Mouse (Mus musculus): ENCODE measurements at regions not wholly inside any gene's neighbourhood (a gene's known extent, or its start where the extent isn't known, plus 50 kb on each side); places are given as distances from the start of the nearest gene placed in this dataset.
"Not testable (repeated sequence)": the region's sequence is repeated elsewhere in the genome, so short reads cannot be mapped to it uniquely, and the experiment has no call there.

GRCm38 (mm10) chr17:13546249-13546648 is 191.9 kb downstream of the Tcp10c start:
- Histone ChIP-seq H3K4me3 (no peak overlapping the region), H3K9ac (replicated peaks) (no peak overlapping the region), H3K27ac (replicated peaks) (no peak overlapping the region), H3K9me3 (peaks cover 84% of the 10 kb centered on the region), H3K27me3 (no peaks in the 10 kb centered on the region), H3K4me2 (replicated peaks) (no peak overlapping the region), H3K4me1 (no peaks in the 10 kb centered on the region), H3K36me3 (no peaks in the 10 kb centered on the region)
- 65% methylated on average over 3 of the region's 3 CpGs for WGBS
- no peak for ATAC-seq (ENCODE audit: low FRiP score, low read depth)

- Histone ChIP-seq H3K36me3 (no peaks in the 10 kb centered on the region), H3K4me1 (no peaks in the 10 kb centered on the region), H3K27me3 (no peaks in the 10 kb centered on the region), H3K9ac (replicated peaks) (no peak overlapping the region), H3K27ac (replicated peaks) (no peak overlapping the region), H3K4me2 (replicated peaks) (no peak overlapping the region), H3K4me3 (no peak overlapping the region), H3K9me3 (peaks cover 80% of the 10 kb centered on the region)
- no peak for ATAC-seq (ENCODE audit: low FRiP score, low read depth)
- WGBS = 83% methylated on average over 7 of the region's 7 CpGs
Observed at GRCm38 (mm10) chr17:13546669-13547085, 192.3 kb downstream of the Tcp10c start.

GRCm38 (mm10) chr17:13547657-13548360 is 193.4 kb downstream of the Tcp10c start:
- Histone ChIP-seq H3K9ac (replicated peaks) (no peak overlapping the region), H3K36me3 (no peaks in the 10 kb centered on the region), H3K4me3 (no peak overlapping the region), H3K27ac (replicated peaks) (no peak overlapping the region), H3K4me1 (no peaks in the 10 kb centered on the region), H3K27me3 (no peaks in the 10 kb centered on the region), H3K4me2 (replicated peaks) (no peak overlapping the region), H3K9me3 (peaks cover 77% of the 10 kb centered on the region)
- ATAC-seq (ENCODE audit: low FRiP score, low read depth) = no peak
- WGBS = 65% methylated on average over 12 of the region's 12 CpGs

- Histone ChIP-seq H3K9me3 (peaks cover 57% of the 10 kb centered on the region), H3K36me3 (no peaks in the 10 kb centered on the region), H3K27ac (replicated peaks) (no peak overlapping the region), H3K4me1 (no peaks in the 10 kb centered on the region), H3K27me3 (no peaks in the 10 kb centered on the region), H3K9ac (replicated peaks) (no peak overlapping the region), H3K4me3 (no peak overlapping the region), H3K4me2 (replicated peaks) (no peak overlapping the region)
- WGBS = 70% methylated on average over 9 of the region's 9 CpGs
- peak; percentile 71 for ATAC-seq (ENCODE audit: low FRiP score, low read depth)
Observed at GRCm38 (mm10) chr17:13549975-13550895, 195.9 kb downstream of the Tcp10c start.

GRCm38 (mm10) chr17:13550896-13551267 is 196.5 kb downstream of the Tcp10c start:
- not testable (repeated sequence) for H3K4me2 ChIP-seq (replicated peaks); H3K4me3 ChIP-seq; H3K27me3 ChIP-seq; H3K27ac ChIP-seq (replicated peaks); H3K36me3 ChIP-seq; H3K9ac ChIP-seq (replicated peaks); H3K4me1 ChIP-seq
- H3K9me3 ChIP-seq = peaks cover 53% of the 10 kb centered on the region
- ATAC-seq (ENCODE audit: low FRiP score, low read depth) = peak; percentile 53

GRCm38 (mm10) chr17:13551693-13552404 is 197.5 kb downstream of the Tcp10c start:
- not testable (repeated sequence) for H3K4me2 ChIP-seq (replicated peaks); H3K4me3 ChIP-seq; H3K9ac ChIP-seq (replicated peaks); H3K36me3 ChIP-seq; H3K27me3 ChIP-seq; H3K4me1 ChIP-seq; H3K27ac ChIP-seq (replicated peaks)
- H3K9me3 ChIP-seq = peaks cover 45% of the 10 kb centered on the region
- ATAC-seq (ENCODE audit: low FRiP score, low read depth) = peak; percentile 69

GRCm38 (mm10) chr17:13552840-13553239 is 198.5 kb downstream of the Tcp10c start:
- H3K4me3 ChIP-seq; H3K27me3 ChIP-seq; H3K9ac ChIP-seq (replicated peaks); H3K27ac ChIP-seq (replicated peaks); H3K36me3 ChIP-seq; H3K4me1 ChIP-seq; H3K4me2 ChIP-seq (replicated peaks): not testable (repeated sequence)
- peak; percentile 71 for ATAC-seq (ENCODE audit: low FRiP score, low read depth)
- H3K9me3 ChIP-seq = peaks cover 37% of the 10 kb centered on the region

GRCm38 (mm10) chr17:13555311-13556059 is 201.1 kb downstream of the Tcp10c start:
- not testable (repeated sequence) for H3K27ac ChIP-seq (replicated peaks); H3K4me2 ChIP-seq (replicated peaks); H3K4me3 ChIP-seq; H3K36me3 ChIP-seq; H3K27me3 ChIP-seq; H3K9ac ChIP-seq (replicated peaks); H3K4me1 ChIP-seq; ATAC-seq (ENCODE audit: low FRiP score, low read depth)
- H3K9me3 ChIP-seq = peaks cover 15% of the 10 kb centered on the region
- WGBS = 33% methylated on average over 9 of the region's 9 CpGs

- WGBS = 82% methylated on average over 16 of the region's 16 CpGs
- not testable (repeated sequence) for ATAC-seq (ENCODE audit: low FRiP score, low read depth)
Observed at GRCm38 (mm10) chr17:13556060-13556660, 201.8 kb downstream of the Tcp10c start.

GRCm38 (mm10) chr17:13558863-13559262 is 201.5 kb upstream of the Afdn start:
- Histone ChIP-seq H3K27ac (replicated peaks) (no peak overlapping the region), H3K4me2 (replicated peaks) (no peak overlapping the region), H3K9me3 (no peaks in the 10 kb centered on the region), H3K36me3 (no peaks in the 10 kb centered on the region), H3K9ac (replicated peaks) (no peak overlapping the region), H3K4me1 (no peaks in the 10 kb centered on the region), H3K4me3 (no peak overlapping the region), H3K27me3 (no peaks in the 10 kb centered on the region)
- 89% methylated on average over 3 of the region's 3 CpGs for WGBS
- ATAC-seq (ENCODE audit: low FRiP score, low read depth) = no peak

More at GRCm38 (mm10) chr17:13556060-13556660, 201.8 kb downstream of the Tcp10c start:
- H3K27ac ChIP-seq (replicated peaks); H3K27me3 ChIP-seq; H3K4me1 ChIP-seq; H3K9me3 ChIP-seq; H3K4me3 ChIP-seq; H3K4me2 ChIP-seq (replicated peaks); H3K36me3 ChIP-seq; H3K9ac ChIP-seq (replicated peaks): not testable (repeated sequence)

GRCm38 (mm10) chr17:13561342-13561741 is 199.0 kb upstream of the Afdn start:
- Histone ChIP-seq H3K9ac (replicated peaks) (no peak overlapping the region), H3K9me3 (no peaks in the 10 kb centered on the region), H3K36me3 (no peaks in the 10 kb centered on the region), H3K4me3 (no peak overlapping the region), H3K4me1 (no peaks in the 10 kb centered on the region), H3K4me2 (replicated peaks) (no peak overlapping the region), H3K27ac (replicated peaks) (no peak overlapping the region), H3K27me3 (no peaks in the 10 kb centered on the region)
- 89% methylated on average over 8 of the region's 8 CpGs for WGBS
- ATAC-seq (ENCODE audit: low FRiP score, low read depth) = no peak
